In genomic region chr7:113462286-113462685, GRCm38 (mm10) we compare ENCODE assay signal across 31 mouse cellular contexts.
"Had no signal": no experiment of that assay in that cellular context is flagged by ENCODE, and none has a peak within 500 bp of the region (broad histone marks: within the 10 kb centered on the region; RNA-seq: fewer than 3 reads in every experiment).

No protein-coding gene starts in this region.

- H3K27me3 ChIP-seq: heart, embryonic 12.5 days; heart, embryonic 13.5 days; heart, embryonic 15.5 days; hindbrain, embryonic 12.5 days; hindbrain, embryonic 13.5 days; hindbrain, embryonic 15.5 days; intestine, embryonic 15.5 days had no signal

- H3K36me3 ChIP-seq: heart, embryonic 10.5 days; heart, embryonic 12.5 days; heart, embryonic 13.5 days; heart, embryonic 15.5 days; hindbrain, embryonic 10.5 days; hindbrain, embryonic 12.5 days; hindbrain, embryonic 13.5 days; hindbrain, embryonic 15.5 days; intestine, embryonic 15.5 days had no signal

- H3K4me2 ChIP-seq: heart, embryonic 11.5 days; heart, embryonic 12.5 days; heart, embryonic 13.5 days; heart, embryonic 15.5 days; hindbrain, embryonic 12.5 days; hindbrain, embryonic 13.5 days; hindbrain, embryonic 14.5 days; hindbrain, embryonic 15.5 days; intestine, embryonic 15.5 days had no signal

- DNase-seq: heart, adult 18-20 months; heart, adult 2 months; heart, postnatal 10 days; heart, postnatal 14 days; heart, postnatal 36 days; heart, postnatal 4 days; kidney, adult 18-20 months; kidney, adult 8-10 months; kidney, postnatal 10 days; kidney, postnatal 36 days; layer of hippocampus, adult 9-11 months; layer of hippocampus, postnatal 36 days had no signal

- H3K9ac ChIP-seq: heart, embryonic 12.5 days; heart, embryonic 13.5 days; heart, embryonic 15.5 days; hindbrain, embryonic 12.5 days; hindbrain, embryonic 13.5 days; hindbrain, embryonic 14.5 days; hindbrain, embryonic 15.5 days; intestine, embryonic 15.5 days had no signal

- H3K27ac ChIP-seq: heart, adult 2 months; heart, embryonic 10.5 days; heart, embryonic 13.5 days; heart, embryonic 15.5 days; hindbrain, embryonic 10.5 days; hindbrain, embryonic 12.5 days; hindbrain, embryonic 13.5 days; hindbrain, embryonic 14.5 days; hindbrain, embryonic 15.5 days; hindbrain, postnatal 0 days; intestine, embryonic 15.5 days; kidney, postnatal 0 days; layer of hippocampus, adult 2 months; left cerebral cortex, adult 2 months had no signal

- H3K4me3 ChIP-seq: heart, adult 2 months; heart, embryonic 10.5 days; heart, embryonic 12.5 days; heart, embryonic 13.5 days; heart, embryonic 15.5 days; hindbrain, embryonic 10.5 days; hindbrain, embryonic 12.5 days; hindbrain, embryonic 13.5 days; hindbrain, embryonic 15.5 days; intestine, embryonic 15.5 days; layer of hippocampus, adult 2 months; left cerebral cortex, adult 2 months had no signal

- H3K9me3 ChIP-seq: heart, embryonic 10.5 days; heart, embryonic 12.5 days; heart, embryonic 13.5 days; heart, embryonic 15.5 days; hindbrain, embryonic 10.5 days; hindbrain, embryonic 12.5 days; hindbrain, embryonic 13.5 days; hindbrain, embryonic 15.5 days; intestine, embryonic 15.5 days had no signal

- ATAC-seq: hindbrain, embryonic 16.5 days; hindbrain, postnatal 0 days; inflammation-experienced regulatory T-cells, adult 6 months; intestine, embryonic 15.5 days; intestine, embryonic 16.5 days; intestine, postnatal 0 days had no signal

- H3K4me1 ChIP-seq: heart, embryonic 10.5 days; heart, embryonic 12.5 days; heart, embryonic 13.5 days; heart, embryonic 15.5 days; hindbrain, embryonic 10.5 days; hindbrain, embryonic 12.5 days; hindbrain, embryonic 13.5 days; hindbrain, embryonic 15.5 days; intestine, embryonic 15.5 days had no signal
